Mouse (Mus musculus): Measurements from ENCODE around the gene Pdcd4.
A peak's percentile ranks its signal among the peaks of the same experiment; 100 is the strongest.

The Pdcd4 gene

GRCm38 (mm10) chr19:53871502-53871901 is 20.5 kb upstream of the Pdcd4 start:
- no peak for DNase-seq (ENCODE audit: low read depth)

GRCm38 (mm10) chr19:53872994-53873713 is 18.9 kb upstream of the Pdcd4 start:
- no peak for DNase-seq (ENCODE audit: low read depth)

GRCm38 (mm10) chr19:53875246-53875645 is 16.8 kb upstream of the Pdcd4 start:
- DNase-seq (ENCODE audit: low read depth): no peak

- no peak for DNase-seq (ENCODE audit: low read depth)
These were observed 14.3 kb upstream of the Pdcd4 start for GRCm38 (mm10) chr19:53877779-53878178.

- DNase-seq (ENCODE audit: low read depth): no peak
These were observed 11.6 kb upstream of the Pdcd4 start for GRCm38 (mm10) chr19:53880460-53880859.

GRCm38 (mm10) chr19:53881786-53882185 is 10.2 kb upstream of the Pdcd4 start:
- no peak for DNase-seq (ENCODE audit: low read depth)

GRCm38 (mm10) chr19:53885450-53885849 is 6.6 kb upstream of the Pdcd4 start:
- no peak for DNase-seq (ENCODE audit: low read depth)

GRCm38 (mm10) chr19:53886576-53887370 is 5.3 kb upstream of the Pdcd4 start:
- no peak for DNase-seq (ENCODE audit: low read depth)

GRCm38 (mm10) chr19:53887822-53888221 is 4.2 kb upstream of the Pdcd4 start:
- no peak for DNase-seq (ENCODE audit: low read depth)

- peak; percentile 51 for DNase-seq (ENCODE audit: low read depth)
These were observed 3.7 kb upstream of the Pdcd4 start for GRCm38 (mm10) chr19:53888331-53888730.

GRCm38 (mm10) chr19:53889555-53889954 is 2.5 kb upstream of the Pdcd4 start:
- peak; percentile 69 for DNase-seq (ENCODE audit: low read depth)

GRCm38 (mm10) chr19:53890274-53890673 is 1.8 kb upstream of the Pdcd4 start:
- DNase-seq (ENCODE audit: low read depth): no peak

- DNase-seq (ENCODE audit: low read depth): no peak
These were observed 1.2 kb upstream of the Pdcd4 start for GRCm38 (mm10) chr19:53890781-53891251.

- no peak for DNase-seq (ENCODE audit: low read depth)
These were observed 462 bp upstream of the Pdcd4 start for GRCm38 (mm10) chr19:53891569-53891968.

GRCm38 (mm10) chr19:53892838-53893359 is 868 bp downstream of the Pdcd4 start:
- peak; percentile 15 for DNase-seq (ENCODE audit: low read depth)

- no peak for DNase-seq (ENCODE audit: low read depth)
These were observed 1.7 kb downstream of the Pdcd4 start for GRCm38 (mm10) chr19:53893711-53894171.

- DNase-seq (ENCODE audit: low read depth): no peak
These were observed 2.6 kb downstream of the Pdcd4 start for GRCm38 (mm10) chr19:53894538-53895121.

- no peak for DNase-seq (ENCODE audit: low read depth)
These were observed 6.0 kb downstream of the Pdcd4 start for GRCm38 (mm10) chr19:53898046-53898445.

GRCm38 (mm10) chr19:53898498-53898897 is 6.5 kb downstream of the Pdcd4 start:
- no peak for DNase-seq (ENCODE audit: low read depth)

- no peak for DNase-seq (ENCODE audit: low read depth)
These were observed 7.2 kb downstream of the Pdcd4 start for GRCm38 (mm10) chr19:53898970-53899900.

- no peak for DNase-seq (ENCODE audit: low read depth)
These were observed 8.0 kb downstream of the Pdcd4 start for GRCm38 (mm10) chr19:53899941-53900610.

Data from 416B (cell line).